Mouse (Mus musculus) left cerebral cortex, postnatal 36 days (tissue): ENCODE measurements around the gene Rap1gap. TPM values are rescaled to one million over a fixed set of nuclear protein-coding genes. Genes with fewer than 3 reads are reported as not detected.

Experiments used
- DNase-seq, 2 experiments: peaks; one replicate each; pipeline ENCODE4 v3.0.0; 2021 to 2022; ENCODE audit warnings: low spot score in 2 of 2, mixed read lengths in 1 of 2
- intact Hi-C: fragments of 180-260 bp; cut with DNase I; formaldehyde crosslinking; loops from one replicate; pipeline ENCODE4 v1.15.1; 2025
- total RNA-seq, 2 experiments: library from RNA; stranded (reverse); gene quantifications; 2 replicates each; pipeline ENCODE4 v1.2.3; 2021

The Rap1gap gene
- total RNA-seq, 2 experiments from 2014 or later, result 311 to 333 TPM

GRCm38 (mm10) chr4:137763920-137764495, 99.5 kb downstream of the Rap1gap start:
- intact Hi-C loops, result no loop called here
- DNase-seq, result no peak

- intact Hi-C loops, result no loop called here
Measured at GRCm38 (mm10) chr4:137764621-137765020, 100.1 kb downstream of the Rap1gap start.

GRCm38 (mm10) chr4:137765554-137765971, 101.0 kb downstream of the Rap1gap start:
- DNase-seq, result peak; percentile 25 to 27
- intact Hi-C loops, result no loop called here

More at GRCm38 (mm10) chr4:137764621-137765020, 100.1 kb downstream of the Rap1gap start:
- DNase-seq, result no peak

GRCm38 (mm10) chr4:137766365-137766764, 101.8 kb downstream of the Rap1gap start:
- DNase-seq, result no peak
- intact Hi-C loops, result no loop called here

GRCm38 (mm10) chr4:137768381-137768780, 103.9 kb downstream of the Rap1gap start:
- DNase-seq, result no peak

GRCm38 (mm10) chr4:137768831-137769230, 104.3 kb downstream of the Rap1gap start:
- no peak for DNase-seq
- intact Hi-C loops, result no loop called here

More at GRCm38 (mm10) chr4:137768381-137768780, 103.9 kb downstream of the Rap1gap start:
- intact Hi-C loops, result no loop called here

GRCm38 (mm10) chr4:137769635-137770034, 105.1 kb downstream of the Rap1gap start:
- DNase-seq, result no peak
- intact Hi-C loops, result no loop called here

- no peak for DNase-seq
- intact Hi-C loops, result no loop called here
Measured at GRCm38 (mm10) chr4:137770901-137771612, 106.5 kb downstream of the Rap1gap start.

- intact Hi-C loops, result no loop called here
Measured at GRCm38 (mm10) chr4:137771749-137772148, 107.2 kb downstream of the Rap1gap start.

GRCm38 (mm10) chr4:137772438-137773056, 108.0 kb downstream of the Rap1gap start:
- DNase-seq, result no peak
- intact Hi-C loops, result no loop called here

More at GRCm38 (mm10) chr4:137771749-137772148, 107.2 kb downstream of the Rap1gap start:
- no peak for DNase-seq

- intact Hi-C loops, result no loop called here
- DNase-seq, result no peak
Measured at GRCm38 (mm10) chr4:137773369-137773899, 108.9 kb downstream of the Rap1gap start.

GRCm38 (mm10) chr4:137774013-137774412, 109.5 kb downstream of the Rap1gap start:
- intact Hi-C loops, result no loop called here
- no peak for DNase-seq

GRCm38 (mm10) chr4:137774505-137774904, 110.0 kb downstream of the Rap1gap start:
- intact Hi-C loops, result no loop called here
- no peak for DNase-seq

- DNase-seq, result no peak
- intact Hi-C loops, result no loop called here
Measured at GRCm38 (mm10) chr4:137777866-137778265, 113.3 kb downstream of the Rap1gap start.

GRCm38 (mm10) chr4:137778397-137779184, 114.1 kb downstream of the Rap1gap start:
- DNase-seq, result no peak
- intact Hi-C loops, result no loop called here

Other genes with a start within 250 kb of the Rap1gap start
- not detected for gene Cela3b, start 234.2 kb upstream of the Rap1gap start, total RNA-seq
- not detected for gene 1700013G24Rik, start 211.4 kb upstream of the Rap1gap start, total RNA-seq
- gene Hspg2, start 196.0 kb upstream of the Rap1gap start, total RNA-seq, result 1 to 10 TPM; 5.7 to 7.7 TPM
- not detected for gene Ldlrad2, start 90.2 kb upstream of the Rap1gap start, total RNA-seq
- gene Usp48, start 71.0 kb upstream of the Rap1gap start, total RNA-seq, result 100 to 1,000 TPM in 1 of 2 experiments, 10 to 100 TPM in 1; 97.9 to 139 TPM
- gene Alpl, start 131.7 kb downstream of the Rap1gap start, total RNA-seq, result 1 to 10 TPM; 6.2 to 7.4 TPM
- gene Ece1, start 197.5 kb downstream of the Rap1gap start, total RNA-seq, result 10 to 100 TPM; 80.5 to 83.0 TPM